Mouse (Mus musculus): ENCODE measurements around the gene Antxr1.

DNA sequence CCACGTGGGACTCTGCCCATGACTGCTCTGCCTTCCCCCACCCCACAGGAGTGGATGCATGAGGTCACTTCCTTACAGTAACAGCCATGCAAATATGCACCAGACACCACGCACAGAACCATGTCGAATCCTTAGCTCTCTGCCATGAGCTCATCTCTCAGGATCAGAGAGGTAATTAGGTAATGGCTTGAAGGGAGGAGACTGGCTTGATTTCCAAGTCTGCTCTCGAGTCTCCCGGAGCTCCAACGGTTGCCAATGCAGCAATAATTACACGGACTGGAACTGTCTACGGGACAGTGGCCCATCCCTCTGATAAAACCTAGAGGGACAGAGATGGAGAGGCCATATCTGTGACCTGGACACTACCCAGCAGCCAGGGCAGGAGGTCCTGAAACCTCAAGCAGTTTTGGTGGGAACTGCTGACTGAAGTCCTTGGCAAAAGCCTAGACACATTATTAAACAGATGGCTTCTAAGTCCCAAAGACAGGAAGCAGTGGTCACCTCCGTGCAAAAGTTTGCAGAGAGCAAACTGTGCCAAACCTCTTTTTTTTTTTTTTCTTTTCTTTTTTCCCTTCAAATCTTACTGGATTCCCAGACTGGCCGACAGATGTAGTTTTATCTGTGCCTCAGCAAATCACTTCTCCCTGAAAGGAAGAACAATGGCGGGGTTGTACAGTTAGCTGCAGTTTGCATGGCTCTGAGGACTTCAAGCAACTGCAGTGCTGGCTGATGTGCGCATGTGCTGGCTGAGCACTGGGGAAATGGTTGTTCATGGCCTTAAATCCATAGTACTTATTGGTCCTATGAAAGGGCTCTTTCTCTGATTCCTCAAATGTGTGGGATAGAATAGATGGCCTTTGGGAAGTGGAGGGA, 174.0 kb downstream of the Antxr1 start:
- TF ChIP-seq ZC3H11A (IDR thresholded peaks at IDR 0.05; ENCODE audit: low read depth, low read length) (no peak), TBP (conservative IDR thresholded peaks at IDR 0.05; ENCODE audit: low read depth, low read length) (no peak), POLR2A (IDR thresholded peaks at IDR 0.05; ENCODE audit: low read depth, low read length) (no peak), CTCF (conservative IDR thresholded peaks at IDR 0.05 in 1 of 2, IDR thresholded peaks at IDR 0.05 in 1 of 2; ENCODE audit: low read depth in 2 of 2, low read length in 2 of 2) (no peak), POLR2AphosphoS2 (IDR thresholded peaks at IDR 0.05; ENCODE audit: low read depth, low read length) (no peak), MXI1 (IDR thresholded peaks at IDR 0.05; ENCODE audit: low read depth, low read length) (no peak), USF1 (IDR thresholded peaks at IDR 0.05; ENCODE audit: low read depth, low read length) (no peak)
